Mouse (Mus musculus) T-cell, adult 2 months (primary cell): Measurements from ENCODE around the gene Gpr39.

ENCODE experiments used
- DNase-seq: peaks from one replicate; pipeline ENCODE4 v3.0.0; 2022; ENCODE audit warnings: low spot score

The Gpr39 gene

DNA sequence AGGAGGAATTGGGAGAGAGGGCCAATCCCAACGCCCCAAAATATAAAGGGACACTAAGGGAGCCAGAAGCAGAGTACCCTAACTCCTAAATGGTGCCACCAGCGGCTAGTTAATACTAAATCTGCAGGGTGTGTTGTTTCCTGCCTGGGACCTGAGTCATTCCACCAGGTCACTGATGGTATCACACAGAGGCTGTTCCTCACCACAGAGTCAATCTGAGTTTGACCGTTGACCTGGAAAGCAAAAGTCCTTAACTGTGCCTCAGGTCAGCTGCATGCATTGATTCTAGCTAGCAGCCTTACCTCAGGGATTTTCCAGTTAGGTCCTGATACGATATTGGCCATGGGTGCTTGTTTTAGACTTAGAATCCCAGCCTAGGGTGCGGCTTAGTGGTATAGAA lies 17.5 kb downstream of the Gpr39 start:
- DNase-seq, result no peak

DNA sequence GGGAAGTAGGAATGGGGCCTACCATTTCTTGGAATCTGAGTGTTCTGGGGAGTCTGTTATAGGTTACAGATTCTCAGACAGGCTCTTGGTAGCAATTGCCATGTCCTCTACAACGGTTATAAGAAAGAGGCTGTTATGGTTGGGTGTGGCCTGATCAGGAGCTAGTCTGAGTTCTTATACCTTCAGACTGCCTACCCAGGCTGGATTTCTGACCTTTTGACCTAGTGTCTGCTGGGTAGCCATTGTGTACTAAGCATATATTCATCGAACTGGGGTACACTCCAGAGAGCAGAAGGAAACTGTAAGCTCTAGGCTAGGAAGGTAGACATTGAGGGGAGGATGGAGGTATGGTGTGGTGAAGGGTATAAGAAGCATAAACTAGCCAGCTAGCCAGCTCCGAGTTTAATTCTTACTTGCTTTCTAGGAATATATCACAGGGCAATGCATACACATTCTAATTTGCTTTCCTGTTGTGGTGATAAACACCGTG lies 24.4 kb downstream of the Gpr39 start:
- DNase-seq, result no peak

DNA sequence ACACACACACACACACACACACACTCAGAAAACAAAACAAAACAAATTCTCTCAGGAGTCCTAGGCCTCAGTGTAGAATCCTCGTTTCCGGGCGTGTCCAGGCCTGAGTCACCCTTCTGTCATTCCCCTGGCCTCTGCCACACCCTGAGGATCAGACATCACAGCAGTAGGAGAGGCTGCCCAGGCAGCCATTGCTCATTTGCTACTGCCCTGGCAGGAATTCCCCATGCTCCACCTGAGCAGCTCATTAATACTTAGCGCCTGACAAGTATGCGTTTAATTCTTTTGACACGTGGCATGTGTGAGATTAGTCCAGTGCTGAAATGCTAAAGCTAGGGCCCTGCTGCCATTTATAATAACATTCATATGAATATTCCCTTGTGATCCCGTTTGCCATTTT lies 25.0 kb downstream of the Gpr39 start:
- DNase-seq, result no peak

DNA sequence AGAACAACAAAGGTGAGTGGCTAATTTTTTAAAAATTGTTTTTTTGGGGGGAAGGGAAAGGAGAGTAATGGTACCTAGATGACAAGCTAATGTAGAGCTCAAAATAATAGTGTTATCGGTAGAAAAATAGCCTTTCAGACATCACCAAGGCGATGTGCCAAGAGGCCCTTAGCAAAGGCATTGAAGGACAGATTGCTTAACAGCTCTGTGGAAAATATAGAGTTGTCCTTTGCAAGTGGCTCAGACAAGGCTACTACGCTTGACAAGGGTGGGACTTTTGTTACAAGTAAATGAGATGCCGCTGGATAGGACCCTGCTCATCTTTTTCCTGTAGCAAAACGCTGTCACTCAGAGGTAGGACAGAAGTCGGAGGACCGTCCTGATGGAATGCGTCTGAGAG lies 25.5 kb downstream of the Gpr39 start:
- DNase-seq, result no peak

DNA sequence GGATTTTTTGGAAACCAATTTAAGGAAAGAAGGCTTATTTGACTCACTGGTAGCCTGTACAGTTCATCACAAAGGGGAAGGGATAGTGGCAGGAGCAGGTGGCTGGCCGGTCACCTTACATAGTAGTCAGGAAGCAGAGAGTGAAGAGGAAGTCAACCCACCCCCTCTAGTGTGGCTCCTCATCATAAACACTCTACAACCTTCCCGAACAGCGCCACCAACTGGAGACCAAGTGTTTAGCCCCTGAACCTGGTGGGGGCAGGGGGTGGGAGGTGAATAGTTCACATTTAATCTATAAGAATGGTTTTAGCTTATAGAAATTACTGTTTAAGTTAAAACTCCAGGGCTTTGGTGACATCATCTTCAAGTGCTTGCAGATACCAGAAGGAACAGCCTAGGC lies 28.6 kb downstream of the Gpr39 start:
- no peak for DNase-seq

DNA sequence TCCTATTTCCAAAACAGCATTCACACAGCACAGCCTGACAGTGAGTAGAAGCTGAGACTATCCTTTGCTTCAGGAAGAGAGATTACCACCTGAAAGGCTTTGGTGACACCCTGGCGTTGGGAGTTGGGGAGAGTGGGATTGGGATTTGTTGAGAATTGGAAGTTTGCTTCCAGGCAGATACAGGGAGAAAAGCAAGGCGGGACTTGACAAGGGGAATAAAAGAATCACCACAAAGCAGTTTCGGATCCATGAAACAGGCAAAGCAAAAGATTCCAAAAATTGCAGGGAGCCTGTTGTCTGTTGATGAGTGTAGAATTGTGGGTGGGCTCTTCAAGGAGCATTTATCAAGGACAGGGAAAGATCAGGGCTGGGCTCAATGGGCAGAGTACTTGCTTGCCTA lies 38.5 kb downstream of the Gpr39 start:
- no peak for DNase-seq

DNA sequence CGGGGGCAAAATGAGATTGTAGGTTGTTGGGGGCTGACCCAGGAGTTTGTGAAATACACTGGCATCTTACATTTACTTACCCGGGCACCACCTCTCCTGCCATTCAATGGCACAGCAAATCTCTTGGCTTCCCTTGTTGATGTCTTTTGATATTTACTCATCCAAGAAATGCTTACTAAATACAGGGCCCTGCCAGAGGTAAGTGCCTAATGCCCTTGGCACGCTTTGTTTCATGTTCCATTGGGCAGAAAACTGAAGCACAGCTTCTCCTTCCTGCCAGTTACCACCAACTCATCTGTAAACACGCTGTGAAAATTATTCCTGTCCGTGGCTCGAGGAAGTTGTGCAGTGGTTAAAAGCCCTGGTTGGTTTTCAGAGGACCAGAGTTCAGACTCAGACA lies 39.4 kb downstream of the Gpr39 start:
- DNase-seq, result no peak

DNA sequence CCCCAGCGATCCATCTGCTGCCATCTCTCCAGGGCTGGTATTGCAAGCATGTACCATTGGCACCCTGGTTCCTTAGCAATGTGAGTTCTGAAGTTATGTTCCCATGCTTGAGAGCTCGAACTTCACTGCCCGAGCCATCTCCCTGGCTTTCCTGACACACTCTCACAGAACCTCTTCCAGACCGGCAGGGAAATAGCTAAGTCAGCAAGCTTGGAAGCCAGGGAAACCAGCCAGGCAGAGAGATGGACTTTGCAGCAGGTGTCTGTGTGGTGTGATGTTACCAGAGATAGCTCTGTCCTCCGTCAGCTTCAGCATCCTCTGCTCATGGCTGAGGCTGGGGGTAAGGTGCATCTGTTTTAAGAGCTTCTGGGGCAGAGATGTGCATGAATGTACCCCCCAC lies 41.1 kb downstream of the Gpr39 start:
- DNase-seq, result no peak

DNA sequence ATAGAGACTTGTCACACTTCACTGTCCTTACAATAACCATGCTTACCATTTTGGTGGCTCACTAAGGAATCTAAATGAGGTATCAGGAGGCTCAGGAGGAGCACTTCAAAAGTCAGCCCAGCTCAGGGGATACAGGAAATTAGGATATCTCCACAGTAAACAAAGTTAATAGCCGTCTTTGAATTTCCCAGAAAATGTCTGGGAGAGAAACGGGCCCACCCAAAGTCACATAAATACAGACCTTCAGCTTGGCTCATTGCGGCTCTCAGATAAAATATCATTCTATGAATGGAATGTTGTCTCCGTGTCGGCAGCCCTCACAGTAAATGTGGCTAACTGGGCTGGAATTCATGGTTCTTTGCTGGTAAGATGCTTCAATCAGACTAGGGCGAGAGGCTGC lies 42.3 kb downstream of the Gpr39 start:
- DNase-seq, result no peak

DNA sequence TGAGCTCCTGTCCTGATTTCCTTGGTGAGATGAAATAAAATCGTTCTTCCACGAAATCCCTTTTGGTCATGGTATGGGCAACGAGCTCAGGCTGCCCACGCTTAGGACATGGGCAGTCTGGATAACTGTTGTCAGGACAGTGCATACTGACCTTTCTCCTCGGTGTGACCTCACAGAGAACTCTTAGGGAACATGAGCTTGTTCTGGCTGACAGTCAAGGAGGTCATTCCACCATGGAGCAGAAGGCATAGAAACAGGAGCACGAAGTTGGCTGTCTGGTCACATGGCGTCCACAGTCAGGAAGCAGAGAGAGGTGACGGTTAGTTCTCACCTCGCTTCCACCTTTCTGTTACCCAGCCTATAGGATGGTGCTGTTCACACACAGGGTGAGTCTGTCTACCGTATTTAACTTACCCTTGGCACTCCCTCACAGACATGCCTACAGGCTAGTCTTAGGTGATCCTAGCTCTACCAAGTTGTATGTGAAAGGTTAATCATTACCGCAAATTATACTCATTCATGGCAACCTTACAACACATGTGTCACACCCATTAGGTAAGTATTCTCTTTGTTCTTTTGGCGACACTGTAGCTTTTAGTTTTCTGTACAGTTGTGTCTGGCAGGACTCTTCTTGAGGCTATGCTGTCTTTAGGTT lies 44.4 kb downstream of the Gpr39 start:
- DNase-seq, result no peak

DNA sequence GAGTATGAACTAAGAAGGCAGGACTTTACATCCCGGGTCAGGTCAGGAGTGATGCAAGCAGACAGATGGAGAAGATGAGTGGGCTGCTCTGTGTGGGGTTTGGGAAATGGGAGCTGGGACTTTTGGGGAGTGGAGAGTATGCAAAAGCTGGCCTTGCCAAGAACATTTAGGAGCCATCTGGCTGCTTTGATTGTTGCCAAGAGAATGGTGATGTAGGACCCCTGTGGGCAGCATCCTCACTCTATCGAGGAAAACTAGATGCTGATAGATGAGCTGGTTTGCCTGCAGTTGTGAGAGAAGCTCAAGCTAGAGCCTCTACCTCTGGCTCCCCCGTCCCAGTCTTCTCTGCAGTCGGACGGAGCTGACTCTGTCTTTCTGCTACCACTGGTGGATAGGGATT lies 47.5 kb downstream of the Gpr39 start:
- no peak for DNase-seq

DNA sequence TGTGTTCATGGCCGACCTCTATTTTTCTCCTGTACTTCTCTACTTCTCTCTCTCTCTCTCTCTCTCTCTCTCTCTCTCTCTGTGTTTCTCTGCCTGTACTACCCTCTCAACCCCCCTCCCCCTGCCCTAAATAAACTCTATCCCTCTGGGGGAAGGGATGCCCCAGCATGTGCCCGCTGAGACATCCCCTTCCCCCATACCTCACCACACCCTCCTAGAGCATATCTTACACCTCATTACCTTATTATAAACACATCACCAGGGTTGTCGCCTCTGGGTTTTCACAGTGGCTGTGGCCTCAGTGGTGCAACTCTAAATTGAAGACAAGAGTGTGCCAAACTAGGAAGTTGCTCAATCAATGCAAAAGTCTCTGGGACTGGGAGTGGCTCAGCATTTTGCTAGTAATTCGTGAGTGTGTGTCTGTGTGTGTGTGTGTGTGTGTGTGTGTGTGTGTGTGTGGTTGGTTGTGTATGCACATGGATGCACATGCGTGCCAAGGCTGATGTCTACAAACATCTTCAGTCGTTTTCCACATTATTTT lies 52.3 kb downstream of the Gpr39 start:
- DNase-seq, result no peak

DNA sequence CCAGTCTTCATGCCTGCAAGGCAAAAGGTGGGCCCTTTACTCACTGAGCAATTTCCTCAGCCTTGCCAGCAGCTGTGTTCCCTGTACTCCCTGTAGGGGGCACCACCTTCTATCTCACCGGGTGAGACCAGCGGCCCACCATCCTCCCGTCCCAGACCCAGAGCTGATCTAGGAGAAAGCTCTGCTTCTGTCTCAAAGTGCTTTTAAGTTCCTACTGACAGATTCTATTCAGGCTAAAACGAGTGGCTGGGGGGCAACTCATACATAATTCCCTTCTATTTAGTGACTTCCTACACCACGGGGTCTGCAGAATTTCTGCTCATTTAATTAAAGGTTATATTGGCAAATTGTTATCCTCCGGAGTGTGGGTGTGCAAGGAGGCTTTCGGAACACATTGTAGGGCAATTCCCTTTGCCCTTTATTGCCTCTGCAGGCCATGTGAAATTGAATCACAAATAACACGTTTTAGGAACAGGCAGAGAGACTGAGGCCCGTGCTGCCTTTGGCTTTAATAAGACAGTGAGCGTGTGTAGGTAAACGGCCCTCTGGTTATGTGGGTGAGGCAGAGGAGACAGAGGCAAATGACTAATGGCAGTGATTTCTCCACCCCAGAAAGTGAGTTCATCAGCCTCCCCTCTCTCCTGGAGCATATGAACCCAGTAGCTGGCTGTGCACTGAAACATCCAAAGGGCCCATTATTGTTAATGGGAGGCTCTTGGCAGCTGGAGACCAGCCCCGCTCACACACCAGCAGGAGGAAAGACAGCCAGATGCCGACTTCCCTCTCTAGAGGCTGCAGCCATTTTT lies 53.1 kb downstream of the Gpr39 start:
- DNase-seq, result no peak

DNA sequence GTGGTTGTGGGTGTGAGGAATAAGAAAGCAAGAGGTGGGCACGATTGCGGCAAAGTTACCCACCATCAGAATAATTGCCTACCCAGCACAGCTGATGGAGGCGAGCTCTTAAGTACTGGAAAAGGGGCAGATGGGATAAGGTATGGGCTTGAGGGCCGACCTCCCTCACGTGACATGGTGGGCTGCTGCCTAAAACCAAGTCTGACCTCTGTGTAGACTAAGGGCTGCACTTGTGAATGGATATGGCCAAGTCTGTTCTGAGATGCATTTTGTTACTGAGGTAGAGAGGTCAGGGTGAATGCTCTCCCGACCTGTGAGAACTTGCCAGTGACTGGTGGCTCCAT lies 53.7 kb downstream of the Gpr39 start:
- DNase-seq, result no peak

DNA sequence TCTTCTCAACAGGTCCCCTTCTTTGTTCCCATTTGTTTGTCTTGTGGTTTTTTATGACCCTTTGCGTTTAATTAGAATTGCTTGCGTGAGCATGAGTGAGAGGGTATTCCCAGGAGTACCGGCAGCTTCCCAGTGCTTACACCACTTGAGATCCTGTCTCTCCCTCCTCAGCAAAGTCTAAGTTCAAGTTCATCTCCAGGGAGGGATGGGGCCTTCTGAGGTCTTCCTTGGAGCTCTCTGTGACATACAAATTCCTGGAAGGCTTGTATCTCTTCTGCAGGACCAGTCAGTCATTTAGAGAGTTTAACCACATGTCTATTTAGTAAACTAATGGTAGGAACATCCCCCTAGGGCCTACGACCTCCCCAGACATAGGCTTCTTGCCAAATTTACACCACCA lies 55.1 kb downstream of the Gpr39 start:
- DNase-seq, result no peak

DNA sequence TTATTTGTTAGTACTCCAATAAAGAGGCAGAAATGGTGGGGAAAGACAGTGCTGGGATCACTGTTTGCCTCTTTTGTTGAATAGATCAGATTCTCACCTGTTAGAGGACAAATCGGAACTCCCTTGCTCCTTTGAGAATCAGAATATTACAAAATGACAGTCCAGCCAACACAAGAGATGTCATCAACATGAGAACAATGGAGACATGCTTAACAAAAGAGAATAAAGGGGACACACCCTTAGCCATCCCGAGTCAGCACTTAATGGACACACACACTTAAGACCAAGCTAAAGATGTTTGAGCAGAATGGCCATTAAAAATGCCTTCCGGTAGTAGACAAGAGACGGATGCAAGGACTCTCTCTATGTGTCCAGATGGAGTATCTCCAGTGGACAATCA lies 68.0 kb downstream of the Gpr39 start:
- no peak for DNase-seq

DNA sequence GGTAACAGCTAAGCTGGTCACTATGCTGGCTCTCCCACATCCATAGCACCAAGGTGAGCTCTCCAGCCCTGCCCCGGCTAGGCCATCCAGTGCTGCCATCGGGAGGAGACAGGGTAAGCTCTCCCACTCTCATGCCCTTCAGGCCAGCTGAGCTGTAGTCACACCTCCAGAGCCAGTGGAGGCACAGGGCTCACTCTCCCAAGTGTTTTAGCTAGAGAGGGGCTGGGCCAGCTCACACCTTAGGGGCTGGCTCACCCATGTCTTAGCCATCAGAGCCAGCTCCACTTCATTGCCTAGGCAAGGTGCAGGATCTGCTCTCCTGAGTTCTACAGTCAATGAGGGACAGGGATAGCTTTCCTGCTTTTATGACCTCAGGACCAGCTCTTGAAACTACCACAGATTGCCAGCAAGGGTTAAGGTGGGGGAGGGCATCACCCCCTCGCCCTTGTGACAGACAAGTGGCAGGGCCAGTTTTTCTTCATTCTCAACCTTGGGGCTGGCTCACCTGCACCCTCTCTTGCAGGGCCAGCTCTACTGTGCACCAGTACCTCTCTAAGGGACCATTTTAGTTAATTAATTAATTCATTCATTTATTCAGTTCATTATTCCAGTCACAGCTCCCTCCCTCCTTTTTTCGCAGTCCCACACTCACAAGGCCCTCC lies 78.7 kb downstream of the Gpr39 start:
- no peak for DNase-seq

DNA sequence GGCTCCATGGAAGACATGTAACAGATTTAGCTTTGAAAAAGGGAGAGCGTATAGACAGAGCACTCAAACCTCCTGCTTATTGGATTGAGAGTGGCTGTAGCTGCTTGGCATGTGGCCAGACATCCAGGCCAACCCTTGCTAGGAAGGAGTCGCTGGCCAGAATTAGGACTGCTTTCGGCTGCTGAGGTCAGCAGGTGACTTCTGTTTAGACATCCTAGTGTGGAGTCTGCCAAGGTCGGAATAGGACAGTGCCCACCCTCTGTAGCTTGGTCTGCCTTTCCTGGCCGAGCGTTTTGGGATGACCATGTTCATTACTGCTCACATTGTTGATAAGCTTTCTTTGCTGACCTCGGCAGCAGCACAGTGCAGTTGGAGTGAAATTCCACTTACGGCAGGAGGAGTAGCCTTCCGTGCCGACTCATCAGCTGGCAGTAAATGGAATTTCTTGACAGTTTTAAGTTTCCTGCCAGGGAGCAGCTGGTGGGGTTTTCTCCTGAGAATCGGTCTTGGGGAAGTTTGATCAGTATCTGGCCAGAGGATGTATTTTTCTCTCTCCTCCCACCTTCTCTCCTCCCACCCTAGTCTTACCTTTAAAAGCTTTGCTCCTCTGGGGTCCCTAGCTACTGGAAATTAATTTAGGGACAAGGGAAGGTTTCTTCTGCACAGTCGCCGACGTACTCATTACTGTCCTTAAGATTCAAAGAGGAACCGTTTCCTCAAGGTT lies 83.3 kb downstream of the Gpr39 start:
- DNase-seq, result no peak

DNA sequence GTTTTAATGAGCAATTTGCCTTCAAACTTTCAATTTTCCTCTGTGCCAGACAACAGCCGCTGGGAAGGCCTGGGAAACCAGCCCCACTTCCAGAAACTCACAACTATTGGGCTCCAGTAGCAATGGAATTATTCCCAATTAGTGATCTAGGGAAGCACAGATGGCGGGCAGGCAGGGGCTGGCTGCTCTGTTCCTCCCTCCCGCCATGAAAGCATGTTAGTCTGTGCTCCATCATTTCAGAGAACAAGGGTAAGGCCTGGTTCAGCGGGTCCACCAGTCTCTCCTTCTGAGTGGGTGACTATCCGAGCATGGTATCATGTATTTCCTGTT lies 83.9 kb downstream of the Gpr39 start:
- DNase-seq, result no peak

DNA sequence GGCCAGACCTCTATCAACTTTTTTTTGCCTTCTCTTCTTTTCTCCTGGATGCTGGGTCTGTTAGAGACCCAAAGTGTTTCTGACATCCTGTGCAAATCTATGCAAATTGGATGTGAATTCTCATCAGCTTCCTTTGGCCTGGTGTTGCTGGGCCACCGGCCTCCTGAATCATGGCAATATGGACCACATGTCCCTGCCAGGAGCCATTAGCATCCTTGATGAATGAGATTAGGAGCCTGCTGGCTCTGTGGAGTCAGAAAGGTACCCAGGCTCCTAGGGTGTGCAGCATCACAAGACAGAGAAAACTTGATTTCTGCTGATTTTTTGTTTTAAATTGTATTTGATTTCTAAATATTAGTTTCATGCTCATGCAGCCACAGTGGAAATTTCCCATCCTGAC lies 85.3 kb downstream of the Gpr39 start:
- no peak for DNase-seq

DNA sequence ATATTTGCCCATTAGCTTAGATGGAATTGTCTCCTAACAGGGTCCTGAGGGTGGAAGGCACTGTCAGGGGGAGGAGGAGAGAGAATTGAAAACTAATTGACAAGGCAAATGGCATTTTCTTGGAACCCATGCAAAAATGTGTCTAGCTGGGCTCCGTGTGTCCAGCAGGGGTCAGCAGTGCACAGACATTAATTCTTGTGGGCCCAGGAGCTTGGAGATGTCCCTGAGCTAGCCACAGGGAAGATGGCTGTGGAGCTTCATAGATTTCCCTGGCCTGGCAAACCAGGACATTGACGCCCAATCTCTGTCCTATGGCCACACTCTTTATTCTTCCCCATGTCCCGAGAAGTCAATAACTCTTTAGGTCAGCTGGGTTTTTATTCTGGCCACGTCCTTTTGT lies 113.0 kb downstream of the Gpr39 start:
- no peak for DNase-seq

DNA sequence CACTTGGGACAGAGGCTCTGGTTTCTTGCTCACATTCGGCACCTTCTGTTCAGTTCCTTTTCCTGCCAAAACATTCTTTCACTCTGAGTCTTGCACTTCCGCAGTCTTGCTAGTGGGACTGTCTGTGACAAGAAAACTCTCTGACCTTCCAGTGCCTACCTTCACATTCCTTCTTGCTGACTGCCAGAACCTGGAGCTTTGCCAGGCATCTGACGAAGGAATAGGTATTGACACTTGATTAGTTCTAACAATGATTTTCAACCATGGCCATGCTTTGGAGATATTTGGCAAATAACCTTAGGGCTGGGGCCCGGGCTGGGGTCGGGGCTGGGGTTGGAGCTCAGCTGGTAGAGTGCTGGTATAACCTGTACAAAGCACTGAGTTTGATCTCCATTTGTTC lies 123.7 kb downstream of the Gpr39 start:
- no peak for DNase-seq

DNA sequence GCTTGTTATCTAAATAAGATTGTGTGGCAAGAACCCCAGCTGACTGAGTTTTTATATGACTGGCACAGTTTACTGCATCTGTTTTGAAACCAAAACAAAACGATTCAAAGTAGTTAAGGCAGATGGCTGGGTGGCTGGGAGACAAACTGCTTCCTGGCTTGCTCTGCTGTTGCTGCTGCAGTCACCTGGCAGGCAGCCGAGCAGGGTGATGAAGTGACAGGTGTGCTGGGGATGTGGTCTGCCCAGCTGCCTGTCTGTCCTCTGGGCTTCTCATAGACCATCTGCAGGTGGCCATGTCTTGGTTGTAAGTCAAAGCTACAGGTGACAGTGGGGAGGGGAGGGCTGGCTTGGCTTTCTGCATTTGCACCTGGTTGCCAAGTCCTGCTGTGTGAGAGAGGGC lies 131.6 kb downstream of the Gpr39 start:
- no peak for DNase-seq
